Mouse (Mus musculus) thymus, adult 2 months (tissue): ENCODE data around the gene Casz1.

Experiments used
- CTCF ChIP-seq: fragments of 200-500 bp; IDR thresholded peaks from 2 replicates; pipeline ENCODE4 v1.5.1; 2012; ENCODE audit warnings: mild to moderate bottlenecking, control low read depth, low read length, moderate library complexity, borderline replicate concordance; ENCODE audit not compliant: control insufficient read depth, poor library complexity, insufficient read depth; ENCODE audit errors: extremely low read depth
- POLR2A ChIP-seq: fragments of 200-500 bp; IDR thresholded peaks from 2 replicates; pipeline ENCODE4 v1.6.1; 2012; ENCODE audit warnings: mild to moderate bottlenecking, low read length, control low read depth, moderate library complexity; ENCODE audit not compliant: control insufficient read depth, poor library complexity, insufficient read depth; ENCODE audit errors: extremely low read depth

DNA sequence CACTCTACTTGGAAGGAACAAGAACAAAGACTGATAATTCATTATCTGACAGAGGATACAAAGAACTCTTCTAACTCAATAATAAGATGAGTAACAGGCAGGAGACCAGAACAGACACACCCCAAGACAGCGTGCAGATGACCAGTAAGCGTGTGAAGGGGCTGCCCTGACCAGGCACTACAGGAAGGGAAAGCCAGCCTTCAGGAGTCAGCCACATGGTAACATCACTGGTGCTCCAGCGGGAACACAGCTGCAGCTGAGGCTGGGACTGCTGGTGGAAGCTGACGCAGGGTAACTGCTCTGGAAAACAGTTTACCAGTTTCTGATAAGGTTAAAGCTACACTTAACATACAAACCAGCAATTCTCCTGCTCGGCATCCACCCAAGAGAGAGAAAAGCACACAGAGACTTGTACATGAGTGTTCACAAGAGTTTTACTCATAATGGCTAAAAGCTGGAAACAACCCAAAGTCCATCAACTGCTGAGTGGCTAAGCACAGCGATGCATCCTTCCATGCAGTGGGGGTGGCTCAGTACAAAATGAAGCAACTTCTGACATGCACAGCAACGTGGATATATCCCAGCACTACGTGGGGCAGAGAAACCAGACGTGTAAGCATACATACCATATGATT lies 174.1 kb downstream of the Casz1 start:
- TF ChIP-seq CTCF: no peak
- no peak for TF ChIP-seq POLR2A
